In genomic region chr7:110699596-110699995, GRCm38 (mm10) we compare ENCODE assay signal across 14 mouse cellular contexts.
"Had no signal": no experiment of that assay in that cellular context is flagged by ENCODE, and none has a peak within 500 bp of the region (broad histone marks: within the 10 kb centered on the region; RNA-seq: fewer than 3 reads in every experiment).

No protein-coding gene starts in this region.

- H3K4me1 ChIP-seq: midbrain, embryonic 10.5 days; midbrain, embryonic 13.5 days; neural tube, embryonic 12.5 days had no signal

- H3K27me3 ChIP-seq: midbrain, embryonic 13.5 days had no signal

- ATAC-seq: midbrain, embryonic 13.5 days; midbrain, embryonic 16.5 days had no signal

- DNase-seq: lung, adult 18-20 months; lung, embryonic 14.5 days; lung, postnatal 10 days; lung, postnatal 4 days; right cerebral cortex, postnatal 14 days; right cerebral cortex, postnatal 4 days; spleen, adult 18-20 months; thymus, adult 18-20 months; thymus, postnatal 14 days; thymus, postnatal 36 days had no signal

- H3K4me2 ChIP-seq: lung, embryonic 14.5 days; midbrain, embryonic 13.5 days; neural tube, embryonic 12.5 days had no signal

- H3K9ac ChIP-seq: lung, embryonic 14.5 days; midbrain, embryonic 13.5 days; neural tube, embryonic 12.5 days had no signal

- H3K9me3 ChIP-seq: midbrain, embryonic 10.5 days; midbrain, embryonic 13.5 days; neural tube, embryonic 12.5 days had no signal

- H3K27ac ChIP-seq: midbrain, embryonic 10.5 days; midbrain, embryonic 13.5 days; neural tube, embryonic 12.5 days had no signal

- H3K36me3 ChIP-seq: midbrain, embryonic 10.5 days; midbrain, embryonic 13.5 days; neural tube, embryonic 12.5 days had no signal

- H3K4me3 ChIP-seq: midbrain, embryonic 10.5 days; midbrain, embryonic 13.5 days; neural tube, embryonic 12.5 days had no signal
